In genomic region chr3:142764995-142765777, GRCm38 (mm10) we compare ENCODE assay signal across 7 mouse cellular contexts. TPM values are rescaled to one million over a fixed set of nuclear protein-coding genes. Genes with fewer than 3 reads are reported as not detected.
DNase-seq lines count a peak whose midpoint lies in the region; ATAC-seq lines count a peak whose summit lies in the region.

TSS of gene Gtf2b (plus strand) at chr3:142765045.

- peak; percentile 97 for DNase-seq in adrenal gland, postnatal 14 days
- peak; percentile 95 for DNase-seq in embryonic facial prominence, embryonic 11.5 days (ENCODE audit: low spot score)
- DNase-seq in heart, adult 11 months = peak; percentile 99
- DNase-seq in kidney, adult 18-20 months = peak; percentile 91
- peak; percentile 96 for DNase-seq in limb, embryonic 11.5 days (ENCODE audit: low spot score)
- DNase-seq in midbrain, embryonic 14.5 days = peak; percentile 97
- DNase-seq in spleen, adult 18-20 months = peak; percentile 87 to 90

- under 1% methylated on average over 64 of the region's 64 CpGs for WGBS in embryonic facial prominence, embryonic 11.5 days
- WGBS in limb, embryonic 11.5 days = under 1% methylated on average over 64 of the region's 64 CpGs
- under 1% methylated on average over 64 of the region's 64 CpGs for WGBS in midbrain, embryonic 14.5 days

- ATAC-seq in embryonic facial prominence, embryonic 11.5 days (replicated peaks; ENCODE audit: insufficient number of reproducible peaks, low FRiP score, low TSS enrichment, low read depth) = peak; percentile 99
- ATAC-seq in limb, embryonic 11.5 days (ENCODE audit: insufficient number of reproducible peaks, low FRiP score, low TSS enrichment, low read depth) = peak; percentile 99
- peak; percentile 99 for ATAC-seq in midbrain, embryonic 14.5 days (ENCODE audit: low FRiP score, low TSS enrichment)

- H3K27ac ChIP-seq in embryonic facial prominence, embryonic 11.5 days (replicated peaks; ENCODE audit: low read depth, low read length) = peak within 1 kb of the TSS; percentile 81
- H3K27ac ChIP-seq in limb, embryonic 11.5 days (replicated peaks; ENCODE audit: low read depth, low read length) = peak within 1 kb of the TSS; percentile 56
- H3K27ac ChIP-seq in midbrain, embryonic 14.5 days (replicated peaks; ENCODE audit: low read depth, low read length) = peak within 1 kb of the TSS; percentile 90

- no peaks in the 10 kb centered on the region for H3K27me3 ChIP-seq in embryonic facial prominence, embryonic 11.5 days (ENCODE audit: control insufficient read depth, insufficient read depth, low read length)
- H3K27me3 ChIP-seq in limb, embryonic 11.5 days (ENCODE audit: control insufficient read depth, insufficient read depth, low read length) = no peaks in the 10 kb centered on the region
- H3K27me3 ChIP-seq in midbrain, embryonic 14.5 days (ENCODE audit: control insufficient read depth, insufficient read depth, low read length) = no peaks in the 10 kb centered on the region

- H3K4me2 ChIP-seq in embryonic facial prominence, embryonic 11.5 days (ENCODE audit: low read depth, low read length) = peak within 1 kb of the TSS; percentile 70
- peak within 1 kb of the TSS; percentile 68 for H3K4me2 ChIP-seq in limb, embryonic 11.5 days (ENCODE audit: low read depth, severe bottlenecking)
- peak within 1 kb of the TSS; percentile 82 for H3K4me2 ChIP-seq in midbrain, embryonic 14.5 days (ENCODE audit: low read length)

- peak within 1 kb of the TSS; percentile 94 for H3K9ac ChIP-seq in embryonic facial prominence, embryonic 11.5 days (replicated peaks; ENCODE audit: low read length)
- peak within 1 kb of the TSS; percentile 92 for H3K9ac ChIP-seq in limb, embryonic 11.5 days (ENCODE audit: low read length)
- H3K9ac ChIP-seq in midbrain, embryonic 14.5 days (replicated peaks; ENCODE audit: low read length) = peak within 1 kb of the TSS; percentile 93

- H3K4me3 ChIP-seq in embryonic facial prominence, embryonic 11.5 days (ENCODE audit: low read depth, low read length) = peak within 1 kb of the TSS; percentile 93
- peak within 1 kb of the TSS; percentile 84 for H3K4me3 ChIP-seq in limb, embryonic 11.5 days (ENCODE audit: low read depth, low read length)
- H3K4me3 ChIP-seq in midbrain, embryonic 14.5 days (replicated peaks; ENCODE audit: low read depth, low read length) = peak within 1 kb of the TSS; percentile 89

- no peaks in the 10 kb centered on the region for H3K36me3 ChIP-seq in embryonic facial prominence, embryonic 11.5 days (replicated peaks; ENCODE audit: control insufficient read depth, insufficient read depth, low read depth, low read length)
- no peaks in the 10 kb centered on the region for H3K36me3 ChIP-seq in limb, embryonic 11.5 days (ENCODE audit: control insufficient read depth, insufficient read depth, low read length)
- no peaks in the 10 kb centered on the region for H3K36me3 ChIP-seq in midbrain, embryonic 14.5 days (ENCODE audit: control insufficient read depth, insufficient read depth, low read length)

- no peaks in the 10 kb centered on the region for H3K9me3 ChIP-seq in embryonic facial prominence, embryonic 11.5 days (replicated peaks; ENCODE audit: control insufficient read depth, low read length)
- H3K9me3 ChIP-seq in limb, embryonic 11.5 days (ENCODE audit: control insufficient read depth, low read length) = no peaks in the 10 kb centered on the region
- no peaks in the 10 kb centered on the region for H3K9me3 ChIP-seq in midbrain, embryonic 14.5 days (ENCODE audit: control insufficient read depth, low read length)

- no peaks in the 10 kb centered on the region for H3K4me1 ChIP-seq in embryonic facial prominence, embryonic 11.5 days (ENCODE audit: control insufficient read depth, insufficient read depth, low read length)
- H3K4me1 ChIP-seq in limb, embryonic 11.5 days (ENCODE audit: control insufficient read depth, insufficient read depth, low read length) = no peaks in the 10 kb centered on the region
- H3K4me1 ChIP-seq in midbrain, embryonic 14.5 days (ENCODE audit: control insufficient read depth, insufficient read depth, low read length) = peaks cover 10% of the 10 kb centered on the region

RNA-seq across cellular contexts. Expression of gene Gtf2b, which starts in this region (rescaled TPM):
- total RNA-seq in adrenal gland, postnatal 14 days (2021) = 57.3 and 57.5 TPM in 2 replicates
- 102 and 104 TPM in 2 replicates for polyA plus RNA-seq in embryonic facial prominence, embryonic 11.5 days (2014; fragmentation: Nextera tagmentation; extraction: Ambion mirVana)
- 97.4 and 101 TPM in 2 replicates for polyA plus RNA-seq in limb, embryonic 11.5 days (2014; fragmentation: Nextera tagmentation; extraction: Ambion mirVana)
- 87.5 and 89.5 TPM in 2 replicates for polyA plus RNA-seq in midbrain, embryonic 14.5 days (2014; fragmentation: Nextera tagmentation; extraction: Ambion mirVana)

Comparison
In these comparisons a context has a peak if more than half of its experiments do, and no peak if none do; other contexts are left out.
1. Peak in every context shown above with its lines: DNase-seq, ATAC-seq, H3K4me3 ChIP-seq and H3K27ac ChIP-seq.